Mouse (Mus musculus) 3T3-L1 (cell line): ENCODE data around the gene Pde10a.

Experiments used
- DNase-seq: peaks from one replicate; pipeline ENCODE4 v3.0.0-alpha.2; 2015; ENCODE audit warnings: low read depth, low spot score

The Pde10a gene

DNA sequence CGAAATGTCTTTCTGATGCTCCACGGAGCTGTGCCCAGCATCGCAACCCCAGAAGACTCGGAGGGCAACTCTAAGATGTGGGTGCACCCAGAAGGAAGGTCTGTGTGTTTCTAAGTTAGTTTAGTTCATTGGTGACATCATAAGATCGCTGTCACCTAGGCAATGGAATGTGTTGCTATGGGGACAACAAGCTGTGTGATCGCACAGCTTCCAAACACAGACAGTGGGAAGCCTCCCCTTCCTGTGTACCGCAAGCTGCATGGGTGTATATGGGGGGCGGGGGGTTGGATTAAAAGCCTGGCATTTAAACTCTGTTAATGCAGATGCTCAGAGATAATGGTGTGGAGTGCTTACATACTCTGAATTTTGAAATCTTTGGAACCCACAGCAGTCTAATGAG lies 56.4 kb downstream of the Pde10a start:
- no peak for DNase-seq

GRCm38 (mm10) chr17:8592427-8593277 lies 67.5 kb downstream of the Pde10a start:
- DNase-seq, result peak; percentile 77

DNA sequence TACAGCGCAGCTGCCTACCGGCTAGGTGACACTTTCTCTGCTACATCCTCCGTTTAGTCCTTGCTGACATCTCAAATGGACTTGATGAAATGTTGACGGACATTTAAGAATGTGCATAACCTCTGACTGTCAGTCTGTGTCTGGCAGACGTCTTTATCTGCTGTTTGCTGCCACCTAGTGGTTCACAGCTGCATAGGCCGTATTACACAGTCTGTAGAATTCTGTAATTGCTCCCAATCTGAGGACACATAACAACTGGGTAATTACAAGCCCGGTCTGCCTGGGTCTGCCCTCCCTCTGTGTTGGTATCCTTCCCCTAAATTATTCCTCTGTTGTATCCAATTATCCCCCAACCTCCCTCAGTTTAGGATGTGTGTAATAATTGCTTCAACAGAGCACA lies 72.6 kb downstream of the Pde10a start:
- DNase-seq, result peak; percentile 82

DNA sequence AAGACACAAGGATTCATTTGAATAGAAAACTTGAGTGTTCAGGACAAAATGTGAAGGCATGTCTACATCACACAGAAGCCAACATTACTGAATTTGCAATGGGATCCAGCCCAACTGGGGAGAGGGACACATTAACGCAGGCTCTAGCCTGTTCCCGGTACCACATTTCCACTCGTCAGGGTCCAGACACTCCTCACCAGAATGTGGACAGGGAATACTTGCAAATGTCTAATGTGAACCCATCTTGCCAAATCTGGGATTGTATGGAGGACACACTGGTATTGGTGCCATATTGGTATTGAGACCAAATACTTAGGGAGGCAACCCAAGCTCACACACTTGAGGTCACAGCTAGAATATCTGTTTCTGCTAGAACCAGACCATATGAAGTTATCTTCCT lies 77.8 kb downstream of the Pde10a start:
- no peak for DNase-seq

- no peak for DNase-seq
These were observed 80.7 kb downstream of the Pde10a start for GRCm38 (mm10) chr17:8605921-8606320.

DNA sequence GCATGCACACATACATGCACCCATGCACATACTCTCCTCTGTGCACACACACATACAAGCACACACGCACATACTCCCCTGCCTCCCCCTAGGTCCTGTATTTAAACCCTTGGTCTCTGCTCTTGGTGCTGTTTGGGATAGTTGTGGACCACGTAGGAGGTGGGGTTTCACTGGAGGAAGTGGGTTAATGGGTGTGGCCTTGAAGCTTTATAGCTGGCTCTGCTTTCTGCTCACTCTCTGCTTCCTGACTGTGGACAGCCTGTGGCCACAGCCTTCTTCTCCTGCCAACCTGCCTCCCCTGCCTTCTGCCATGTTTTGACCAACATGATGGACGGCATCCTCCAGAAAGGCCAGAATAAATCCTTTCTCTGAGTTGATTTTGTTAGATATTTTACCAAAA lies 81.5 kb downstream of the Pde10a start:
- no peak for DNase-seq

- DNase-seq, result no peak
These were observed 86.7 kb downstream of the Pde10a start for GRCm38 (mm10) chr17:8611916-8612315.

GRCm38 (mm10) chr17:8613882-8614551 lies 88.8 kb downstream of the Pde10a start:
- peak; percentile 91 for DNase-seq

- no peak for DNase-seq
These were observed 95.2 kb downstream of the Pde10a start for GRCm38 (mm10) chr17:8620346-8620745.

- DNase-seq, result no peak
These were observed 95.9 kb downstream of the Pde10a start for GRCm38 (mm10) chr17:8621105-8621504.

- no peak for DNase-seq
These were observed 96.7 kb downstream of the Pde10a start for GRCm38 (mm10) chr17:8621906-8622305.

GRCm38 (mm10) chr17:8626421-8626820 lies 101.2 kb downstream of the Pde10a start:
- DNase-seq, result no peak

GRCm38 (mm10) chr17:8631701-8632100 lies 106.5 kb downstream of the Pde10a start:
- no peak for DNase-seq

DNA sequence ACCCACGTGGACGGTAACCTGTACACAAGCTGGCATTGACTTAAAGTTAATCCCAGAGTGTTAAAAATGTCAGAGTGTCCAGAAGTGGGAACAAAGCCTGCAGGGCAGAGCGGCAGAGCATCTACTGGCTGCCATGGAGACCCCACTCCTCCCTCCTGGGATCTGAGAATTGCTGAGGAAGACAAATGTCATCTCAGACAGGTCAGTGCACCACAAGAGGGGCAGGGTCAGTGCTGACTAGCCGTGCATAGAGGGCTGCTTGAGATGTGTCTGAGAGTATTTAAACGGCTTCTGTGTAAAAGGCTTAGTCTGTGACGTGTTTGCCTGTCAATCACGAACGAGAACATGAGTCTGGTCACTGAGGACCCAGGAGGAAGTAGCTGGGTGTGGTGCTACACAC lies 108.4 kb downstream of the Pde10a start:
- DNase-seq, result no peak

DNA sequence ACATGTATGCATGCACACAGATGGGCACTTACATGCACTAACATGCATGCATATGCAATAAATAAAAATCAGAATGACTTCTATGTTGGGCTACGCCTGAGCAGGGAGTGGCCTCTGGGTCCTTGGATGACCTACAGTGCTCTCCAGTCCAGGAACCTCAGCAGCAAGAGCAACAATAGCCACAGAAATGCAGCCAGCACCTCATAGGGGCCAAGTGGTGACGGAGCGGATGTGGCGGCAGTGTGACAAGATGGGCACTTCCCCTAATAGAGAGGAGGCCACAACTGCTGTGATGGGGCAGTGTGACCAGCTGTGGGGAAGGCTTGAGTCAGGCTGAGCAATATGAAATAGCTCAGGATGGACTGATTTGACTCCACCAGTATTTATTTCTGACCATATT lies 109.3 kb downstream of the Pde10a start:
- DNase-seq, result no peak

GRCm38 (mm10) chr17:8636231-8636630 lies 111.1 kb downstream of the Pde10a start:
- no peak for DNase-seq

- DNase-seq, result no peak
These were observed 111.5 kb downstream of the Pde10a start for GRCm38 (mm10) chr17:8636691-8637090.

DNA sequence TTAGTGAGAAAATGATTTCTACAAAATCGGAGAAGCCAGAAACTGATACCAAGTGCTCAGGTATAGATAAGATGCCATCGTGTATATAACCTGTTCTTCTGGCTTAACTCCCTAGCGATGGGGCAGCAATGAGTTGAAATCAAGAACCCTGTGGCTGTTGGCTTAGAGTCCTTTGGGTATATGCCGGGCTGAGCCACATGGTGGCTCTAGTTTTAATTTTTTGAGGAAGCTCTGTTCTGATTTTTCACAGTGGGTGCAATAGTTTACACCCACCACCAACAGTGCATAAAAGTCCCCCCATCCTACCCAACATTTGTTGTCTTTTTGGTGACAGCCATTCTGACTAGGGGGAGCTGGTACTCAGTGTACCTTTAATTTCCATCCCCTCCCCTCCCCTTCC lies 112.0 kb downstream of the Pde10a start:
- no peak for DNase-seq

DNA sequence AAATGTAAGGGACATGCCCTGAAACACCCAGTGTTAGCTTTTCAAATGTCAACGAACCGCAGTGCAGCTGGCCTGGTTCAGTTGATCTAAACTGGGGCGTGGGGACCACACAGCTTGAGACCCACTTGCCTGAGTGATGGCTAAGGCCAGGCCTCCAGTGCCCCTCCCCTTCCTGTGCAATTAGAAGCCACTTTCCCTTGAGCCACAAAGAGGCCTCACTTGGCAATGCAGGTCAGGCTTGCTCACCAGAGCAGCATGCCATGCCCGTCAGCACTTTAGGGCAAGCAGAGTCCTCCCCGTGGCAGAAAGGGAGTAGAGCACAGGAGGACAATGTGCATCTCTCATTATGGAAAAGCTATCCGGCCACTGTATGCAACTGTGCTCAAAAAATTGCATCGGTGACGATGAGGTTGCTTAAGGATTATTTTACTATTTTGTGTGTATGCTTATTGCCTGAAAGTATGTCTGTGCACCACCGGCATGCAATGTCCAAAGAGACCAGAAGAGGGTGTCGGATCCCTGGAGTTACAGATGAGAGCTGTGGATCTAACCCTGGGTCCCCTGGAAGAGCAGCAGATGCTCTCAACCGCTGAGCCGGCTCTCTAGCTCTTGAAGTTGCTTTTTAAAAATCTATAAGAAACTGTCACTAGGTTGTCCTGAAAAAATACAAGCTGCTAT lies 114.7 kb downstream of the Pde10a start:
- peak; percentile 10 for DNase-seq

GRCm38 (mm10) chr17:8640741-8641480 lies 115.7 kb downstream of the Pde10a start:
- no peak for DNase-seq

- peak; percentile 10 for DNase-seq
These were observed 116.3 kb downstream of the Pde10a start for GRCm38 (mm10) chr17:8641491-8641890.

DNA sequence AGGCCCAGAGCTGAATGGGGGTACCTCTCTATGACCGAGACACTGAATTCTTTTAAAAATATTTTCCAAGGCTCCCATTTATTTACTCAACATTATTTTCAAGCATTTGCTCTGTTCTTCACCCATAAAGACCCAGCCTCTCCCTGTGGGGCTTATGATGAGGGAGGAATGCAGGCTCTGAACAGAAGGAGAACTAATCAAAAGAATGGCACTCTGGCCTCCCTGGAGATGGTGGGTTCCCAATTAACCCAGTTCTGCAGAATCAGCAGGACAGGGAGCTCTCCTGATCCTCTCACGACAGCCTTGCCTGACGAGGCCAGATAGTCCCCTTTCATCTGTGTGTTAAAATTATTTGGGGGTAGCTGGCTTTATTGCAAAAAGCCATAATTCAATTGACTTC lies 117.2 kb downstream of the Pde10a start:
- DNase-seq, result no peak
